8 mouse cellular contexts compared by ENCODE assay signal in the genomic region with DNA sequence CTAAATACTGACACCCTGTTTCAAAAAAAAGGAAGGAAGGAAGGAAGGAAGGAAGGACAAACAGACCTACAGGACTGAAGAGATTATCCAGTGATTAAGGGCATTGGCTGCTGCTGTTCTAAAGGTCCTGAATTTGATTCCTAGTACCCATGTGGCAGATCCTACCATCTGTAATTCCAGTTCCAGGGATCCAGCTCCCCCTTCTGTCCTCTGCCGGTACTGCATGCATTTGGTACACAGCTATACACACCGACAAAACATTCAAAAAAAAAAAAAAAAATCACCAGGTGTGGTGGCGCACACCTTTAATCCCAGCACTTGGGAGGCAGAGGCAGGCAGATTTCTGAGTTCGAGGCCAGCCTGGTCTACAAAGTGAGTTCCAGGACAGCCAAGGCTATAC. TPM values are rescaled to one million over a fixed set of nuclear protein-coding genes. Genes with fewer than 3 reads are reported as not detected.
DNase-seq lines count a peak whose midpoint lies in the region; ATAC-seq and TF ChIP-seq lines count a peak whose summit lies in the region.

No protein-coding gene starts in this region.

- no peaks in the 10 kb centered on the region for H3K4me1 ChIP-seq in spleen, adult 2 months (ENCODE audit: control insufficient read depth, insufficient read depth, insufficient read length)
- H3K4me1 ChIP-seq in lung, postnatal 0 days (ENCODE audit: insufficient read depth, low read depth, low read length) = no peaks in the 10 kb centered on the region

- H3K36me3 ChIP-seq in spleen, adult 2 months (ENCODE audit: control insufficient read depth, insufficient read depth, low read length) = peaks cover 21% of the 10 kb centered on the region
- H3K36me3 ChIP-seq in lung, postnatal 0 days (ENCODE audit: insufficient read depth, low read length) = 0 out of 2 replicates have a peak, but pooled peaks cover 5% of the 10 kb centered on the region

- no peak for ATAC-seq in lung, postnatal 0 days
- no peak for ATAC-seq in erythroid progenitor cell, adult 5-6 weeks (replicated peaks; ENCODE audit: low FRiP score, poor library complexity, severe bottlenecking)

- DNase-seq in gastrocnemius, adult 18-20 months (ENCODE audit: low spot score) = peak; percentile 34
- DNase-seq in gastrocnemius, postnatal 36 days = no peak
- DNase-seq in spleen, adult 2 months (ENCODE audit: low read depth in 1 of 2, low spot score in 2 of 2) = peak; percentile 32 to 39
- DNase-seq in spleen, adult 12 weeks (ENCODE audit: low spot score) = no peak
- peak; percentile 65 for DNase-seq in embryo, embryonic 10 days (ENCODE audit: low spot score)
- no peak for DNase-seq in lung, postnatal 0 days (ENCODE audit: low spot score)
- no peak for DNase-seq in layer of hippocampus, postnatal 10 days (ENCODE audit: low spot score in 2 of 2)

- H3K4me3 ChIP-seq in spleen, adult 2 months (ENCODE audit: extremely low read depth, insufficient read depth, insufficient read length) = no peak overlapping the region
- H3K4me3 ChIP-seq in lung, postnatal 0 days (ENCODE audit: low read depth, low read length) = no peak overlapping the region

- H3K9me3 ChIP-seq in lung, postnatal 0 days (ENCODE audit: low read length) = no peaks in the 10 kb centered on the region

- no peak for TF ChIP-seq POLR2A in spleen, adult 2 months (IDR thresholded peaks at IDR 0.05; ENCODE audit: low read depth, low read length)

- 67% methylated on average over 4 of the region's 4 CpGs for WGBS in spleen, adult 2 months
- WGBS in lung, postnatal 0 days = 45% methylated on average over 2 of the region's 4 CpGs

- H3K4me2 ChIP-seq in lung, postnatal 0 days (replicated peaks; ENCODE audit: low read depth, low read length) = no peak overlapping the region

- H3K27me3 ChIP-seq in spleen, adult 2 months (ENCODE audit: control insufficient read depth, insufficient read depth, low read length) = no peaks in the 10 kb centered on the region
- H3K27me3 ChIP-seq in lung, postnatal 0 days (replicated peaks; ENCODE audit: insufficient read depth, low read length) = no peaks in the 10 kb centered on the region

- no peak overlapping the region for H3K27ac ChIP-seq in spleen, adult 2 months (ENCODE audit: insufficient read depth, low read length)
- H3K27ac ChIP-seq in lung, postnatal 0 days (ENCODE audit: low read length) = no peak overlapping the region

- H3K9ac ChIP-seq in lung, postnatal 0 days (replicated peaks; ENCODE audit: low read depth) = no peak overlapping the region

- no peak for TF ChIP-seq EP300 in lung, postnatal 0 days (IDR thresholded peaks at IDR 0.05)

- intact Hi-C loops in gastrocnemius, postnatal 36 days (cut with DNase I) = no loop called here

- peak; percentile 22; the same call in 1 of the 2 replicates for TF ChIP-seq CTCF in spleen, adult 2 months (IDR thresholded peaks at IDR 0.05; ENCODE audit: extremely low read depth, insufficient read depth, insufficient read length, insufficient replicate concordance)
- peak; percentile 66 for TF ChIP-seq CTCF in lung, postnatal 0 days (IDR thresholded peaks at IDR 0.05)

RNA-seq across cellular contexts. Expression of a gene that starts 45.8 kb away (rescaled TPM):
- 1 to 10 TPM; 7.0 to 10.0 TPM for total RNA-seq in gastrocnemius, adult 18-20 months (2021)
- 1 to 10 TPM; 8.6 to 9.7 TPM for total RNA-seq in gastrocnemius, postnatal 36 days (2021)
- polyA plus RNA-seq in spleen, adult 2 months (2012; rRNA removed) = 45.9 and 112 TPM in 2 replicates
- polyA plus RNA-seq in lung, postnatal 0 days (2015; fragmentation: Nextera tagmentation; extraction: Ambion mirVana) = 23.4 and 28.6 TPM in 2 replicates
- 10.5 and 32.4 TPM in 2 replicates for total RNA-seq in erythroid progenitor cell, adult 5-6 weeks (2015; ENCODE audit: low replicate concordance)
- 9.6 and 15.6 TPM in 2 replicates for total RNA-seq in erythroid progenitor cell, adult 5-6 weeks (2017; ENCODE audit: low replicate concordance)
- total RNA-seq in layer of hippocampus, postnatal 10 days (2021) = 10 to 100 TPM; 37.6 to 41.0 TPM

Comparison
In these comparisons a context has a peak if more than half of its experiments do, and no peak if none do; other contexts are left out.
1. DNase-seq: peak in gastrocnemius, adult 18-20 months (single experiment), spleen, adult 2 months (2 of 2) and embryo, embryonic 10 days (single experiment); none in gastrocnemius, postnatal 36 days (0 of 2), spleen, adult 12 weeks (single experiment), lung, postnatal 0 days (single experiment) and layer of hippocampus, postnatal 10 days (0 of 2).